Mouse (Mus musculus): Measurements from ENCODE around the gene Sufu.

- TF ChIP-seq E2F4 (IDR thresholded peaks at IDR 0.05; ENCODE audit: insufficient read depth) = no peak
- no peak for TF ChIP-seq POLR2A (IDR thresholded peaks at IDR 0.05; ENCODE audit: insufficient read length, low read depth)
- no peak for TF ChIP-seq TCF3 (IDR thresholded peaks at IDR 0.05; ENCODE audit: insufficient read length, low read depth)
- no peak for TF ChIP-seq REST (IDR thresholded peaks at IDR 0.05; ENCODE audit: insufficient read depth, insufficient read length)
- TF ChIP-seq MYOG (IDR thresholded peaks at IDR 0.05; ENCODE audit: control insufficient read depth in 1 of 3, insufficient read depth in 1 of 3, insufficient read length in 2 of 3, low read depth in 2 of 3) = no peak
- TF ChIP-seq CEBPB (IDR thresholded peaks at IDR 0.05; ENCODE audit: insufficient read depth, poor library complexity, severe bottlenecking) = no peak
- no peak for TF ChIP-seq USF1 (IDR thresholded peaks at IDR 0.05; ENCODE audit: low read depth)
- no peak for TF ChIP-seq TCF12 (IDR thresholded peaks at IDR 0.05; ENCODE audit: insufficient read depth, poor library complexity, severe bottlenecking)
- no peak for TF ChIP-seq POLR2AphosphoS2 (IDR thresholded peaks at IDR 0.05; ENCODE audit: insufficient read length, low read depth)
- no peak for TF ChIP-seq MAX (IDR thresholded peaks at IDR 0.05; ENCODE audit: low read depth)
- no peak for TF ChIP-seq MYOD1 (IDR thresholded peaks at IDR 0.05; ENCODE audit: control insufficient read depth in 1 of 3, insufficient read length in 2 of 3, low read depth in 2 of 3)
Measured at GRCm38 (mm10) chr19:46507181-46507581, 110.5 kb downstream of the Sufu start.
